Comparison of ENCODE assay signal across 8 mouse cellular contexts in the genomic region with DNA sequence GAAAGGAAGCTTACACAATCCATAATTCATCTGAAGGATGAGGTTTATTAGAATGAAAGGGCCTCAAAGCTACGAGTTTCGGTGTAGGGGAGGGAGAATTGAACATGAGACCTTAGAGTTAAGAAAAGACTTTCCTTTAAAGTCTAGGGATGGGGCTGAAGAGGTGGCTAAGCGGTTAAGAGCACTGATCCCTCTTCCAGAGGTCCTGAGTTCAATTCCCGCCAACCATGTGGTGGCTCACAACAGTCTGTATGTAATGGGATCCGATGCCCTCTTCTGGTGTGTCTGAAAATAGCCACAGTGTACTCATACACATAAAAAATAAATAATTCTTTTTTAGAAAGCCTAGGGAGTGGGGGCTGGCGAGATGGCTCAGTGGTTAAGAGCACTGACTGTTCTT. TPM values are rescaled to one million over a fixed set of nuclear protein-coding genes. Genes with fewer than 3 reads are reported as not detected.
DNase-seq lines count a peak whose midpoint lies in the region; ATAC-seq and TF ChIP-seq lines count a peak whose summit lies in the region.

No protein-coding gene starts in this region.

- H3K4me3 ChIP-seq in heart, embryonic 14.5 days (ENCODE audit: control insufficient read depth in 1 of 2, insufficient read depth in 1 of 2, low read depth in 1 of 2, low read length in 2 of 2) = peak overlapping the region; percentile 68 to 70
- peak overlapping the region; percentile 59 to 90 (median 80) for H3K4me3 ChIP-seq in CH12.LX (replicated peaks in 1 of 3; ENCODE audit: low read depth in 2 of 3, low read length in 2 of 3, poor library complexity in 1 of 3)
- peak overlapping the region; percentile 75 for H3K4me3 ChIP-seq in embryonic facial prominence, embryonic 11.5 days (ENCODE audit: low read depth, low read length)
- peak overlapping the region; percentile 88 for H3K4me3 ChIP-seq in limb, embryonic 10.5 days
- peak overlapping the region; percentile 87 for H3K4me3 ChIP-seq in olfactory bulb, adult 2 months (ENCODE audit: insufficient read depth, low read depth, low read length)

- H3K4me1 ChIP-seq in heart, embryonic 14.5 days (ENCODE audit: control insufficient read depth in 2 of 2, insufficient read depth in 2 of 2, low read length in 2 of 2) = peaks cover 14 to 24% of the 10 kb centered on the region in 2 experiments
- H3K4me1 ChIP-seq in CH12.LX (ENCODE audit: control insufficient read depth in 1 of 2, insufficient read depth in 2 of 2) = peaks cover 0 to 14% of the 10 kb centered on the region in 2 experiments; a peak in 2 of 4 replicates
- H3K4me1 ChIP-seq in embryonic facial prominence, embryonic 11.5 days (ENCODE audit: control insufficient read depth, insufficient read depth, low read length) = no peaks in the 10 kb centered on the region
- H3K4me1 ChIP-seq in limb, embryonic 10.5 days = peaks cover 24% of the 10 kb centered on the region
- H3K4me1 ChIP-seq in olfactory bulb, adult 2 months (ENCODE audit: control insufficient read depth, insufficient read depth, low read length) = no peaks in the 10 kb centered on the region

- no peak for DNase-seq in heart, adult 8-10 months (ENCODE audit: low spot score)
- peak; percentile 48 for DNase-seq in CH12.LX (ENCODE audit: extremely low read depth)
- no peak for DNase-seq in embryonic facial prominence, embryonic 11.5 days (ENCODE audit: low spot score)
- DNase-seq in limb, embryonic 10.5 days (ENCODE audit: low spot score) = no peak
- no peak for DNase-seq in ovary, postnatal 36 days (ENCODE audit: low spot score)

- 38% methylated on average over 6 of the region's 6 CpGs for WGBS in heart, embryonic 14.5 days
- WGBS in embryonic facial prominence, embryonic 11.5 days = 43% methylated on average over 6 of the region's 6 CpGs
- WGBS in limb, embryonic 10.5 days = 42% methylated on average over 6 of the region's 6 CpGs
- WGBS in olfactory bulb, adult 2 months = 31% methylated on average over 6 of the region's 6 CpGs

- H3K9me3 ChIP-seq in heart, embryonic 14.5 days (ENCODE audit: control insufficient read depth, low read length) = no peaks in the 10 kb centered on the region
- H3K9me3 ChIP-seq in CH12.LX (replicated peaks; ENCODE audit: low read length) = no peaks in the 10 kb centered on the region
- H3K9me3 ChIP-seq in embryonic facial prominence, embryonic 11.5 days (replicated peaks; ENCODE audit: control insufficient read depth, low read length) = no peaks in the 10 kb centered on the region
- H3K9me3 ChIP-seq in limb, embryonic 10.5 days (replicated peaks) = no peaks in the 10 kb centered on the region

- peaks cover 28% of the 10 kb centered on the region for H3K36me3 ChIP-seq in heart, embryonic 14.5 days (ENCODE audit: control insufficient read depth, insufficient read depth, low read length)
- peaks cover 21 to 30% of the 10 kb centered on the region in 2 experiments for H3K36me3 ChIP-seq in CH12.LX (replicated peaks in 1 of 2; ENCODE audit: control insufficient read depth in 1 of 2, insufficient read depth in 1 of 2, low read length in 1 of 2)
- H3K36me3 ChIP-seq in embryonic facial prominence, embryonic 11.5 days (replicated peaks; ENCODE audit: control insufficient read depth, insufficient read depth, low read depth, low read length) = 0 out of 2 replicates have a peak, but pooled peaks cover 3% of the 10 kb centered on the region
- H3K36me3 ChIP-seq in limb, embryonic 10.5 days = peaks cover 25% of the 10 kb centered on the region

- no peak for ATAC-seq in heart, embryonic 14.5 days (ENCODE audit: insufficient number of reproducible peaks, insufficient read depth, low FRiP score, low read depth)
- ATAC-seq in embryonic facial prominence, embryonic 11.5 days (replicated peaks; ENCODE audit: insufficient number of reproducible peaks, low FRiP score, low TSS enrichment, low read depth) = no peak
- no peak for ATAC-seq in activated CD4-positive, CD25-positive, alpha-beta regulatory T cell, adult 4 months

- in situ Hi-C loops in CH12.LX (cut with MboI; ENCODE audit: low pct_ligation_motif_present, low pct_unique_long_range_greater_than_20kb, low sequenced_read_pairs) = no loop called here

- peaks cover 12% of the 10 kb centered on the region for H3K79me2 ChIP-seq in CH12.LX (replicated peaks; ENCODE audit: control insufficient read depth, extremely low read depth, insufficient read depth, poor library complexity, severe bottlenecking)

- H3K27me3 ChIP-seq in heart, embryonic 14.5 days (ENCODE audit: control insufficient read depth, insufficient read depth, low read length) = no peaks in the 10 kb centered on the region
- H3K27me3 ChIP-seq in CH12.LX (replicated peaks) = no peaks in the 10 kb centered on the region
- no peaks in the 10 kb centered on the region for H3K27me3 ChIP-seq in embryonic facial prominence, embryonic 11.5 days (ENCODE audit: control insufficient read depth, insufficient read depth, low read length)
- H3K27me3 ChIP-seq in limb, embryonic 10.5 days (ENCODE audit: low read depth, poor library complexity, severe bottlenecking) = no peaks in the 10 kb centered on the region

- no peak for TF ChIP-seq EP300 in CH12.LX (IDR thresholded peaks at IDR 0.05; ENCODE audit: low read length)

- peak in 1 of 2 experiments; percentile 40; a peak in 2 of 4 replicates for TF ChIP-seq CTCF in CH12.LX (conservative IDR thresholded peaks at IDR 0.05 in 1 of 2, IDR thresholded peaks at IDR 0.05 in 1 of 2; ENCODE audit: low read depth in 2 of 2, low read length in 2 of 2)
- no peak for TF ChIP-seq CTCF in olfactory bulb, adult 2 months (IDR thresholded peaks at IDR 0.05; ENCODE audit: insufficient read depth, low read depth, low read length)

- peak overlapping the region; percentile 91 for H3K9ac ChIP-seq in heart, embryonic 14.5 days (ENCODE audit: low read length)
- H3K9ac ChIP-seq in CH12.LX (ENCODE audit: insufficient read depth, low read depth) = peak overlapping the region; percentile 80
- H3K9ac ChIP-seq in embryonic facial prominence, embryonic 11.5 days (replicated peaks; ENCODE audit: low read length) = peak overlapping the region; percentile 78

- TF ChIP-seq RAD21 in CH12.LX (IDR thresholded peaks at IDR 0.05; ENCODE audit: low read depth, low read length) = no peak

- peak overlapping the region; percentile 94 to 99 for H3K27ac ChIP-seq in heart, embryonic 14.5 days (replicated peaks in 1 of 2; ENCODE audit: control insufficient read depth in 1 of 2, insufficient read depth in 1 of 2, low read depth in 2 of 2, low read length in 2 of 2)
- peak overlapping the region; percentile 76 for H3K27ac ChIP-seq in CH12.LX (ENCODE audit: insufficient read depth, low read depth)
- H3K27ac ChIP-seq in embryonic facial prominence, embryonic 11.5 days (replicated peaks; ENCODE audit: low read depth, low read length) = no peak overlapping the region
- peak overlapping the region; percentile 94; the same call in 1 of the 2 replicates for H3K27ac ChIP-seq in limb, embryonic 10.5 days
- no peak overlapping the region for H3K27ac ChIP-seq in olfactory bulb, adult 2 months (ENCODE audit: insufficient read depth, low read depth, low read length)

- dilution Hi-C loops in CH12.LX (cut with MboI; ENCODE audit: extremely low pct_ligation_motif_present, extremely low pct_unique_long_range_greater_than_20kb, low sequenced_read_pairs) = no loop called here

- no peak for TF ChIP-seq POLR2A in CH12.LX (IDR thresholded peaks at IDR 0.05; ENCODE audit: low read depth, low read length)
- no peak for TF ChIP-seq POLR2A in olfactory bulb, adult 2 months (IDR thresholded peaks at IDR 0.05; ENCODE audit: insufficient read depth, low read depth, low read length)

- peak overlapping the region; percentile 93 for H3K4me2 ChIP-seq in heart, embryonic 14.5 days (ENCODE audit: low read length)
- H3K4me2 ChIP-seq in CH12.LX (ENCODE audit: insufficient read depth, low read depth, poor library complexity, severe bottlenecking) = peak overlapping the region; percentile 72
- peak overlapping the region; percentile 93 for H3K4me2 ChIP-seq in embryonic facial prominence, embryonic 11.5 days (ENCODE audit: low read depth, low read length)

RNA-seq across cellular contexts. Expression of gene Chkb, which starts 0.6 kb away (rescaled TPM):
- 68.9 and 75.0 TPM in 2 replicates for polyA plus RNA-seq in heart, embryonic 14.5 days (2014; fragmentation: Nextera tagmentation; extraction: Ambion mirVana)
- total RNA-seq in heart, adult 8-10 months (2022) = 10 to 100 TPM; 46.7 to 59.6 (median 54.0) TPM
- 24.0 and 26.4 TPM in 2 replicates for total RNA-seq in CH12.LX (2012; rRNA removed)
- total RNA-seq in CH12.LX (2014; rRNA removed) = 21.1 and 25.9 TPM in 2 replicates
- 25.0 and 31.8 TPM in 2 replicates for polyA plus RNA-seq in CH12.LX (2012; ENCODE audit: insufficient read length, low read depth)
- polyA plus RNA-seq in embryonic facial prominence, embryonic 11.5 days (2014; fragmentation: Nextera tagmentation; extraction: Ambion mirVana) = 42.2 and 46.5 TPM in 2 replicates
- polyA plus RNA-seq in limb, embryonic 10.5 days (2016; fragmentation: Nextera tagmentation; extraction: Ambion mirVana) = 38.6 and 41.9 TPM in 2 replicates
- not detected in 2 replicates for polyA plus RNA-seq in olfactory bulb, adult 2 months (2012; ENCODE audit: insufficient read depth, insufficient read length, low replicate concordance, missing spikeins)
- 10 to 100 TPM; 50.7 to 55.4 TPM for polyA plus RNA-seq in activated CD4-positive, CD25-positive, alpha-beta regulatory T cell, adult 4 months (2017; shearing (Covaris generic))

RNA-seq across cellular contexts. Expression of gene Gm44502, which starts 0.8 kb away (rescaled TPM):
- 0.53 and 0.59 TPM in 2 replicates for polyA plus RNA-seq in heart, embryonic 14.5 days (2014; fragmentation: Nextera tagmentation; extraction: Ambion mirVana)
- 10 to 100 TPM in 2 of 4 experiments, 1 to 10 TPM in 2; 6.9 to 14.3 (median 10.7) TPM for total RNA-seq in heart, adult 8-10 months (2022)
- total RNA-seq in CH12.LX (2012; rRNA removed) (0.13 and 0.34 TPM in 2 replicates), CH12.LX (2014; rRNA removed) (0.15 TPM in 1 of 2 replicates, not detected in the other)
- 1.9 TPM in 1 of 2 replicates, not detected in the other for polyA plus RNA-seq in CH12.LX (2012; ENCODE audit: insufficient read length, low read depth)
- 0.15 TPM in 1 of 2 replicates, not detected in the other for polyA plus RNA-seq in embryonic facial prominence, embryonic 11.5 days (2014; fragmentation: Nextera tagmentation; extraction: Ambion mirVana)
- polyA plus RNA-seq in limb, embryonic 10.5 days (2016; fragmentation: Nextera tagmentation; extraction: Ambion mirVana) = not detected in 2 replicates
- polyA plus RNA-seq in olfactory bulb, adult 2 months (2012; ENCODE audit: insufficient read depth, insufficient read length, low replicate concordance, missing spikeins) = not detected in 2 replicates
- polyA plus RNA-seq in activated CD4-positive, CD25-positive, alpha-beta regulatory T cell, adult 4 months (2017; shearing (Covaris generic)) = not detected

RNA-seq across cellular contexts. Expression of gene C730034F03Rik, which starts 1.0 kb away (rescaled TPM):
- 3.1 and 3.2 TPM in 2 replicates for polyA plus RNA-seq in heart, embryonic 14.5 days (2014; fragmentation: Nextera tagmentation; extraction: Ambion mirVana)
- 1 to 10 TPM; 1.4 to 4.1 (median 2.0) TPM for total RNA-seq in heart, adult 8-10 months (2022)
- total RNA-seq in CH12.LX (2012; rRNA removed) (3.6 and 6.3 TPM in 2 replicates), CH12.LX (2014; rRNA removed) (0.35 and 0.36 TPM in 2 replicates)
- polyA plus RNA-seq in CH12.LX (2012; ENCODE audit: insufficient read length, low read depth) = 0.44 and 1.1 TPM in 2 replicates
- 0.63 and 2.3 TPM in 2 replicates for polyA plus RNA-seq in embryonic facial prominence, embryonic 11.5 days (2014; fragmentation: Nextera tagmentation; extraction: Ambion mirVana)
- polyA plus RNA-seq in limb, embryonic 10.5 days (2016; fragmentation: Nextera tagmentation; extraction: Ambion mirVana) = 3.0 and 4.5 TPM in 2 replicates
- polyA plus RNA-seq in olfactory bulb, adult 2 months (2012; ENCODE audit: insufficient read depth, insufficient read length, low replicate concordance, missing spikeins) = not detected in 2 replicates
- 1 to 10 TPM; 4.1 to 5.8 TPM for polyA plus RNA-seq in activated CD4-positive, CD25-positive, alpha-beta regulatory T cell, adult 4 months (2017; shearing (Covaris generic))

RNA-seq across cellular contexts. Expression of gene Cpt1b, which starts 4.7 kb away (rescaled TPM):
- polyA plus RNA-seq in heart, embryonic 14.5 days (2014; fragmentation: Nextera tagmentation; extraction: Ambion mirVana) = 190 and 218 TPM in 2 replicates
- total RNA-seq in heart, adult 8-10 months (2022) = 100 to 1,000 TPM; 631 to 738 (median 682) TPM
- 1.6 and 2.1 TPM in 2 replicates for total RNA-seq in CH12.LX (2012; rRNA removed)
- 1.2 and 1.5 TPM in 2 replicates for total RNA-seq in CH12.LX (2014; rRNA removed)
- polyA plus RNA-seq in CH12.LX (2012; ENCODE audit: insufficient read length, low read depth) = 0.44 and 2.1 TPM in 2 replicates
- 0.22 and 0.69 TPM in 2 replicates for polyA plus RNA-seq in embryonic facial prominence, embryonic 11.5 days (2014; fragmentation: Nextera tagmentation; extraction: Ambion mirVana)
- polyA plus RNA-seq in limb, embryonic 10.5 days (2016; fragmentation: Nextera tagmentation; extraction: Ambion mirVana) = 1.0 and 1.1 TPM in 2 replicates
- not detected in 2 replicates for polyA plus RNA-seq in olfactory bulb, adult 2 months (2012; ENCODE audit: insufficient read depth, insufficient read length, low replicate concordance, missing spikeins)
- under 1 TPM; 0.26 to 0.57 TPM for polyA plus RNA-seq in activated CD4-positive, CD25-positive, alpha-beta regulatory T cell, adult 4 months (2017; shearing (Covaris generic))

RNA-seq across cellular contexts. Expression of gene Syce3, which starts 20.0 kb away (rescaled TPM):
- polyA plus RNA-seq in heart, embryonic 14.5 days (2014; fragmentation: Nextera tagmentation; extraction: Ambion mirVana) = not detected in 2 replicates
- not detected for total RNA-seq in heart, adult 8-10 months (2022)
- total RNA-seq in CH12.LX (2012; rRNA removed) = not detected in 2 replicates
- total RNA-seq in CH12.LX (2014; rRNA removed) = not detected in 2 replicates
- polyA plus RNA-seq in CH12.LX (2012; ENCODE audit: insufficient read length, low read depth) = not detected in 2 replicates
- polyA plus RNA-seq in embryonic facial prominence, embryonic 11.5 days (2014; fragmentation: Nextera tagmentation; extraction: Ambion mirVana) = not detected in 2 replicates
- polyA plus RNA-seq in limb, embryonic 10.5 days (2016; fragmentation: Nextera tagmentation; extraction: Ambion mirVana) = not detected in 2 replicates
- polyA plus RNA-seq in olfactory bulb, adult 2 months (2012; ENCODE audit: insufficient read depth, insufficient read length, low replicate concordance, missing spikeins) = not detected in 2 replicates
- not detected for polyA plus RNA-seq in activated CD4-positive, CD25-positive, alpha-beta regulatory T cell, adult 4 months (2017; shearing (Covaris generic))

Comparison
In these comparisons a context has a peak if more than half of its experiments do, and no peak if none do; other contexts are left out.
1. H3K27ac ChIP-seq: peak in heart, embryonic 14.5 days (2 of 2), CH12.LX (single experiment) and limb, embryonic 10.5 days (single experiment); none in embryonic facial prominence, embryonic 11.5 days (single experiment) and olfactory bulb, adult 2 months (single experiment).
2. Peak in every context shown above with its lines, with median percentiles within 50 percentile points of each other: H3K4me2 ChIP-seq, H3K4me3 ChIP-seq and H3K9ac ChIP-seq.